Mouse (Mus musculus): Measurements from ENCODE around the gene Mrpl24.
A peak's percentile ranks its signal among the peaks of the same experiment; 100 is the strongest.

Gene Mrpl24

DNA sequence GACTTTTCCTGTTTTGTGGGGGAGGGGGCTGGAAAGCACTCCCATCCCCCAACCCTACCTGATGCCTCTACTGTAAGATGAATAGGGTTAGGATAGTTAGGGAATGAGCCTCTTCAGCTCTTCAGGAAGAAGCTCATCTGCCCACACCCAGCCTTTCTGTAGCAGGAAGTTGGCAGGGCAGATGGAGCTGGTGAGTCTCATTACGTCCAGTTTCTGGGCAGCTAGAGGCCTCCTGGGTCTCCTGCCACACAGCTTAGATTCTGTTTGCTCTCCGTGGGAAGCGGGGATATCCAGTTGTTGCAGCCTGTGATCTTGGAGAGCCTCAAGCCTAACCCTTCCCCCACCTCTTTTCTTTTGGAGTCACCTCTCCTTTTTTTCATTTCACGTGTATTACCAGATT is 9.4 kb upstream of the Mrpl24 start:
- DNase-seq (ENCODE audit: low spot score in 2 of 2), result no peak

GRCm38 (mm10) chr3:87910573-87911141 is 8.6 kb upstream of the Mrpl24 start:
- DNase-seq (ENCODE audit: low spot score in 2 of 2), result peak; percentile 91 to 94

DNA sequence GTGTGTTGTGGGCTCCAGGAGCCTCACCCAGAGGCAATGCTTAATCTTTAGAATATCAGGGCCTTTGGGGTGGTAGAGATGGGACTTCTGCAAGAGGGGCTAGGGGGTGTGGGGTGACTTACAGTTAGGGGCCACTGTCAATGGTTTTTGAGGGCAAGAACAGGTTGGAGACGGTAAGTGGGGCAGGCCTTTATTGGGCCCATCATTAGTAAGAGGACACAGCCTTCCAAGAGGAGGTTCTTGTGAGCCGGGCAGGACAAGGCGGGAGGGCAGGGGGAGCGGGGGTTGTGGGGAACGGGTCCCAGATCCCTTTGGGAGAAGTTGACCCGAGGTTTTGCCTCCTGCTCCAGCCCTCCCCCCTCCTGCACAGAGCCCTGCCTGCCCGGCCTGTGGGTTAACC is 5.8 kb upstream of the Mrpl24 start:
- DNase-seq (ENCODE audit: low spot score in 2 of 2), result no peak

- DNase-seq (ENCODE audit: low spot score in 2 of 2), result no peak
Measured at GRCm38 (mm10) chr3:87913891-87914290, 5.4 kb upstream of the Mrpl24 start.

GRCm38 (mm10) chr3:87916990-87917389 is 2.3 kb upstream of the Mrpl24 start:
- no peak for DNase-seq (ENCODE audit: low spot score in 2 of 2)

DNA sequence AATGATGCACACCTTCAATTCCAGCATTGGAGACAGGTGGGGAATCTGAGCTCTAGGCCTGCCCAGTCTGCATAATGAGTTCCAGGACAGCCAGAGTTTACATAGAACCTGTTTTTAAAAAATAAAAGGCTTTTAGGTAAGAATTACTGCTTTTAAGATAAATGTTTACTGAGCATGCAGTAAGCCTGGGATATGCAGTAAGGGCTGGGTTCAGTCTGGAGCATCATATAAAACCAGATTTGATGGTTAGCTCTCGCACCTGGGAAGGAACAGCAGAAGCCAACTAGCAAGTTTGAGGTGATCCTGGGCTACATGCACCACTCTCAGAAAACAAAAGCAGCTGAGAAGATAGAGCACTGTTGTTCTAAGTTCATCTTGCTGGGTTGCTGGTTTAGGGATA is 755 bp upstream of the Mrpl24 start:
- no peak for DNase-seq (ENCODE audit: low spot score in 2 of 2)

GRCm38 (mm10) chr3:87920270-87920943 is 1.1 kb downstream of the Mrpl24 start:
- no peak for DNase-seq (ENCODE audit: low spot score in 2 of 2)

DNA sequence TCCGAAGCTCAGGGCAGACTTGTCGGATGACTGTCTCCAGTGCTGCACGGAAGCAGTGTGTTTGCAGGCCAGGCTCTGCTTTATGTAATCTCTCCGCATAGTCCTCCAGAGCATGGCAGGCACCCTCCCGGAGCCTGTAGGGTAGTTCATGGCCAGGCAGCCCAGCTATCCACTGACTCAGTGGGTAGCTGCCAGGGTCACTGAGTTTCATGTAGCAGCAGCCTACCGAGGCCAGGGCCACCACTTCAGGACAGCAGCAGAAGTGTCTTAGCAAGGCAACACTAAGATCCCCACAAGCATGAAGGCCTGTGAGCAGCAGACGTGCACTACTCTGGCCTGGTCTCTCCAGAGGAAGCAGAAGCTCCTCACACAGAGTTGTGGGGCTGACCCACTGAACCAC is 5.7 kb downstream of the Mrpl24 start:
- no peak for DNase-seq (ENCODE audit: low spot score in 2 of 2)

GRCm38 (mm10) chr3:87927452-87927851 is 8.1 kb downstream of the Mrpl24 start:
- no peak for DNase-seq (ENCODE audit: low spot score in 2 of 2)

DNA sequence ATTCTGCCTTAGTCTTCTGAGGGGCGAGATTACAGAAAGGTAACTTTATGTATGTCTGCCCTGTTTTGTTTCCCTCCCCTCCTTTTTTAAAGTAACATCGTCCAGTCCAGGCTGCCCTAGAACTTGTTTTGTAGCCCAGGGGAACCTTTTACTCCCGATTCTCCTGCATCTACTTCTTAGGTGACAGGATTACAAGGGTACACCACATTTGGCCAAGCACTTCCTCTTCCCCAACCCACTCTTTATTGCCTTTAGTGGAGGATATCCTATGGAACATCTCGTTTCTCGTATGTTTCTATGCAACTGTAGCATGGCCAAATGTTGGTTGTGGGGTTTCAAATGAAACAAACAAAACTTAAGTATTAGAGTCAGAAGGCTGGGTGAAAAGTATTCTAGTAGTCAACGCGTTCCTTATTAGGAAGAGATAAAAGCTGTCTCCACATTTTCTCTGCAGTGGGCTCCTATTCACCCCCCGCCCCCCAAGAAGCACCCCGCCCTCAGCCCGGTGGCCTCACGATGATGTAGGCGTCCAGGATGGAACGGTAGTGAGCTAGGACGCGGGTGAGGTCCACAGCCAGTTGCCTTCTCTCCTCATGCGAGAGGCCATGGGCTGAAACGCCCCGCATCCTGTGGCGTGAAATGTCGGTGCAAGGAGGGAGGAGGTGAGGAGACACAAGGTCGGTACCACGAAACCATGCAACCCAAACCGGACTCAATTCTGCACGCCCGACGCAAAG is 10.2 kb downstream of the Mrpl24 start:
- DNase-seq (ENCODE audit: low spot score in 2 of 2), result no peak

GRCm38 (mm10) chr3:87930078-87930795 is 10.9 kb downstream of the Mrpl24 start, which contains the start of the genes Isg20l2 and Rrnad1:
TSS of gene Isg20l2 (plus strand) at chr3:87930314.
TSS of gene Rrnad1 (minus strand) at chr3:87930717.
- peak; percentile 95 to 97 for DNase-seq (ENCODE audit: low spot score in 2 of 2)

DNA sequence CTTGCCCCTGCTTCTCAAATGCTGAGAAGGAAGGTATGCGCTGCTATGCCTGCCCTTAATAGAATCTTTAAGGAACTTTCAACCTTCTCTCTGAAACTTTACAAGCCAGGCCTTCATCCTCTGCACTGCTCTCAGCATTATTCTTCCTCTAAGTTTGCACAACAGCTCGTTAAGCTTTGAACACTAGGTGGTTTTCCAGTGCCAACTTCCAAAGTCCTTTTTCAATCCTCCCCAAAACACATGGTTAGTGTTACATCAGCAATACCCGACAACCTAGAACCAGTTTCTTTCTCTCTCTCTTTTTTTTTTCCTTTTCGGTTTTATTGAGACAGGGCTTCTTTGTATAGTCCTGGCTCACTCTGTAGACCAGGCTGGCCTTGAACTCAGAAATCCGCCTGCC is 14.7 kb downstream of the Mrpl24 start:
- DNase-seq (ENCODE audit: low spot score in 2 of 2), result no peak

DNA sequence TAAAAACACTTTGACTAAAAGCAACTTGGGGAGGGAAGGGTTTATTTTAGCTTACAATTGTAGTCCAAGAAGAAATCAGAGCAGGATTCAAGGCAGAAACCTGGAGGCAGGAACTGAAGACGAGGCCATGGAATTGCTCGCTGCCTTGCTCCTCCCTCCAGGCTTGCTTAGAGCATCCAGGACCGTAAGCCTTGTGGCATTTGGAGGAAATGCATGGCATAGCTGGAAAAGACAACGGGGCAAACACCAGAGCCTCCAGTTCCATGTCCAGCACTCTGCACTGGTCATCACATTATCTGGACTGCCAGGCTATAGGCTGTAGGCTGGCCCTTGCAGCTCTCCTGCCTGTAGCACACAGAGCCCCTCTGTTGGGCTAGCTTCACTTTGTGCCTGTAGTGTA is 15.2 kb downstream of the Mrpl24 start:
- no peak for DNase-seq (ENCODE audit: low spot score in 2 of 2)

DNA sequence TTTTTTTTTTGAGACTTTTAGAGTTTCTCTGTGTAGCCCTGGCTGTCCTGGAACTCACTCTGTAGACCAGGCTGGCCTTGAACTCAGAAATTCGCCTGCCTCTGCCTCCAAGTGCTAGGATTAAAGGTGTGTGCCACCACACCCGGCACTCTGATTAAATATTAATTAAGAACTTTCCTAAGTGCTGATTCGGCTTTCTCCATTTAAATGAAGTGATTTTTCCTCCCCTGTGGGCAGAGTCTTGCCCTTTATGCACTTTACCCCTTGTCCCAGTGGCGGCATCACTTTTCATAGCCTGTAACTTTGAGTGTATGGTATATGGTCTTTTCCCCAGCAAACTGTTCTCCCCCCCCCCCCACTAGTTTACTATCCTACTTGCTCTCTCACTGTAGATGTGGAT is 15.9 kb downstream of the Mrpl24 start:
- DNase-seq (ENCODE audit: low spot score in 2 of 2), result no peak

DNA sequence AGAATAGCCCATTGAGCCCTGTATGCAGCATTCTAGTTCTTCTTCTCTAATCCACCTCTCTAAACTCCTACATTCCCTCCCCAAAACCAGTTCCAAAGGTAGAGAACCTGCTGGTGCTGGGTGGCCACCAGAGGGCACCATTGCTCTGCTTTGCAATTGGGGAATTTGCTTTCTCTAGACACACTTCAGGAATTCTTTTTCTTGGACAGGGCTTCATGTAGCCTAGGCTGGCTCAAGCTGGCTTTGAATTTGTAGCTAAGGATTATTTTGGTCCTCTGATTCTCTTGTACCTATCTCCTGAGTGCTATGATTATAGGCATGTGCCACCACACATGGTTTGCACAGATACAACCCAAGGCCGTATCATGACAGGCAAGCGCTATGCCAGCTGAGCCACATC is 16.5 kb downstream of the Mrpl24 start:
- peak; percentile 62 to 90 for DNase-seq (ENCODE audit: low spot score in 2 of 2)

- DNase-seq (ENCODE audit: low spot score in 2 of 2), result no peak
Measured at GRCm38 (mm10) chr3:87940611-87941010, 21.3 kb downstream of the Mrpl24 start.

DNA sequence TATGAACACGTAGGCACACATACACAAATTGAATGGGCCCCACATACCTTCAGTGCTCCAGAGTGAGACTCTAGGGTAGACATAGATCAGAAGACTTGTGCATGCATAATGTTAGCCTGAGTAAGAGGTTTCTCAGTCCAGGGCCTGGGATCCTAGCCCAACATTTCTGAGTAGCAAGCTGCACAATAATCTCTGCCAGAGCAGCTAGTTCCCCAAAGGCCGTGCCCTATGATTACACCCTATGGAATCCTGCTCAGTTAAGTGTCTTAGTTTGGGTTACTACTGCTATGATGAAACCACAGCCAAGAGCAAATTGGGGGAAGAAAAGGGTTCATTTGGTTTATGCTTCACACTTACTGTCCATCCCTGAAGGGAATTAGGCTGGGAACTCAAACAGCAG is 23.2 kb downstream of the Mrpl24 start:
- DNase-seq (ENCODE audit: low spot score in 2 of 2), result no peak

DNA sequence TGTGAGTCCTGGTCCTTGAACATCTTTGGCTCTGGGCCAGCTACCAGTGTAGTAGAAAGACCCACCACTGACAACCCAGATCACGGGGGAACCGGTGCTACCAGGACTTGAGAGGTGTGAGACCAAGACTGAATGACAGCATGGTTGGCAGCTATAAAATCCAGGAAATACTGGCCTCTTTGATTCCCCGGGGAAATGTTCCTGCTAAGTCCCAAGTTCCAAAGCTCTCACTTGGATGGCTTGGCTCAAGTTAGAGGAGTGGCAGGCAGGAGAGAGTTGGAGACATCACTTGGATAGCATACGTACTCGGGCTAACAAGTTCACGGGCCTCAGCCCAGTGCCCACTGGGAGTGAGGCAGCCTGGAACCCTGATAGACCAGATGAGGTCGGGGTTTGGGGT is 24.3 kb downstream of the Mrpl24 start:
- DNase-seq (ENCODE audit: low spot score in 2 of 2), result no peak

GRCm38 (mm10) chr3:87944838-87945600 is 25.7 kb downstream of the Mrpl24 start:
- no peak for DNase-seq (ENCODE audit: low spot score in 2 of 2)

GRCm38 (mm10) chr3:87945781-87946540 is 26.7 kb downstream of the Mrpl24 start:
- DNase-seq (ENCODE audit: low spot score in 2 of 2), result no peak

DNA sequence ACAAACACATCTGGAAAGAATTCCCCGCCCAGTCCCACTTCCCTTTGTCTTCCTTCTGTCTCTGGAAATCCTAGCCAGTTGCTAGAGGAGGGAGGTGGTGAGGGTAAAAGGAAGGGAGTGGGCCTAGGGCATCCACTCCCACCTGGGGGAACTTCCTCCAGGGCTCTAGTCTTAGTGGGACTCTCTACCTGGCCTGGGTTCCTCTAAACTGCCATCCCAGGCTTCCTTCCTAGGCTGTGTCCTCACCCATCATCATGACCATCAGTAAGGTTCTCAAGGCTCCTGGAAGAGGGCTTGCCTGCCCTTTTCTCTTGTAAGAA is 27.2 kb downstream of the Mrpl24 start:
- DNase-seq (ENCODE audit: low spot score in 2 of 2), result no peak

Data from urinary bladder, postnatal 4 days (tissue).